Mouse (Mus musculus) hindbrain, embryonic 11.5 days (tissue): ENCODE data around the gene Adam26a. TPM values are rescaled to one million over a fixed set of nuclear protein-coding genes. Genes with fewer than 3 reads are reported as not detected.
"Not testable (repeated sequence)": the region's sequence is repeated elsewhere in the genome, so short reads cannot be mapped to it uniquely, and the experiment has no call there.

Experiments used
- ATAC-seq: fragments of 200-750 bp; cut with Nextera tagmentation; 2 replicates; pipeline ENCODE4 v1.8.0; 2017; ENCODE audit warnings: mild to moderate bottlenecking, moderate TSS enrichment, moderate library complexity; ENCODE audit not compliant: low FRiP score
- DNase-seq: peaks from one replicate; pipeline ENCODE4 v3.0.0-alpha.2; 2015; ENCODE audit warnings: low spot score
- H3K27ac ChIP-seq: fragments of 300-500 bp; sonication (generic); 2 replicates; pipeline ENCODE4 v1.5.1; 2014; ENCODE audit warnings: mild to moderate bottlenecking, low read depth, low read length
- H3K27me3 ChIP-seq: fragments of 300-500 bp; sonication (generic); 2 replicates; pipeline ENCODE4 v1.6.1; 2014; ENCODE audit warnings: mild to moderate bottlenecking, low read length, moderate library complexity, mixed read lengths; ENCODE audit not compliant: control insufficient read depth, insufficient read depth
- H3K36me3 ChIP-seq: fragments of 300-500 bp; sonication (generic); 2 replicates; pipeline ENCODE4 v1.6.1; 2014; ENCODE audit warnings: mild to moderate bottlenecking, low read length, moderate library complexity, mixed read lengths; ENCODE audit not compliant: control insufficient read depth, insufficient read depth
- H3K4me1 ChIP-seq: fragments of 300-500 bp; sonication (generic); replicated peaks from 2 replicates; pipeline ENCODE4 v1.6.1; 2014; ENCODE audit warnings: low read length, mixed read lengths; ENCODE audit not compliant: control insufficient read depth, insufficient read depth
- H3K4me2 ChIP-seq: fragments of 300-500 bp; sonication (generic); replicated peaks from 2 replicates; pipeline ENCODE4 v1.6.1; 2014; ENCODE audit warnings: mild to moderate bottlenecking, low read depth, low read length
- H3K4me3 ChIP-seq: fragments of 300-500 bp; sonication (generic); 2 replicates; pipeline ENCODE4 v1.5.1; 2014; ENCODE audit warnings: low read depth, low read length
- H3K9ac ChIP-seq: fragments of 300-500 bp; sonication (generic); 2 replicates; pipeline ENCODE4 v1.6.1; 2014; ENCODE audit warnings: low read depth, low read length
- H3K9me3 ChIP-seq: fragments of 300-500 bp; sonication (generic); 2 replicates; pipeline ENCODE4 v1.6.1; 2016; ENCODE audit warnings: low read length; ENCODE audit not compliant: control insufficient read depth
- WGBS: fragments of 180-500 bp; shearing (Covaris S2); extraction: QIAGEN DNeasy Blood & Tissue Kit; methylation state at CpG from one replicate; pipeline ENCODE4 v1.1.7; 2014; 5-methylcytosine and 5-hydroxymethylcytosine counted together
- polyA plus RNA-seq: library from polyadenylated mRNA; unstranded; fragments of >200 nt; fragmentation: Nextera tagmentation; extraction: Ambion mirVana; gene quantifications from 2 replicates; pipeline ENCODE4 v1.2.1, GENCODE M21; 2014

The Adam26a gene
- not detected in 2 replicates for polyA plus RNA-seq

- not testable (repeated sequence) for H3K27me3 ChIP-seq, H3K4me3 ChIP-seq, H3K36me3 ChIP-seq, H3K9ac ChIP-seq, H3K4me1 ChIP-seq, ATAC-seq, H3K4me2 ChIP-seq, H3K9me3 ChIP-seq, H3K27ac ChIP-seq, DNase-seq
- 92% methylated on average over 2 of the region's 2 CpGs for WGBS
Observed at GRCm38 (mm10) chr8:43576607-43577006, at the start of gene Adam26a. Gene Adam26a, minus strand, starts transcription at chr8:43576707.

GRCm38 (mm10) chr8:43616046-43616445, 39.5 kb upstream of the Adam26a start:
- Histone ChIP-seq H3K36me3 (no peaks in the 10 kb centered on the region), H3K27ac (no peak overlapping the region), H3K4me1 (no peaks in the 10 kb centered on the region), H3K27me3 (no peaks in the 10 kb centered on the region), H3K9ac (no peak overlapping the region), H3K4me2 (no peak overlapping the region), H3K4me3 (no peak overlapping the region), H3K9me3 (no peaks in the 10 kb centered on the region)
- DNase-seq (no peak), ATAC-seq (no peak)
- WGBS, result 93% methylated on average over 1 of the region's 1 CpGs

DNA sequence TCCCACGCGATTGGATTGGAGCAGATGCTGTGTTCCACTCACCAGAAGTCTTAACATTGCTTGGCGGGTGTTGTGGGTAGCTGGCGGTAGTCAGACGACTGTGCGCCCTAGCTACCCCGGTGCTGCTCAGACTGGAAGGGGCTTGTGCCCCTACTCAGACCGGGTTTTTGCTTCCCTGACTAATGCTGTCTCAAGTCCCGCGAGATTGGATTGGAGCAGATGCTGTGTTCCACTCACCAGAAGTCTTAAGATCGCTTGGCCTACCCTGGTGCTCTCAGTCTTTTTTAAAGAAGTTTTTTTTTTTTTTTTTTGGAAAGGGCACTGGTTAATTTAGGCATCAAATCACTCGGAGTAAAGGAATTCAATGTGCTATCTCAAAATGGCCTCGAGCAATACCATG, 27.1 kb upstream of the Adam26a start:
- not testable (repeated sequence) for H3K4me2 ChIP-seq, H3K4me1 ChIP-seq, H3K9me3 ChIP-seq, DNase-seq, H3K27ac ChIP-seq, H3K9ac ChIP-seq, H3K4me3 ChIP-seq, H3K27me3 ChIP-seq, ATAC-seq, H3K36me3 ChIP-seq
- 80% methylated on average over 13 of the region's 13 CpGs for WGBS

GRCm38 (mm10) chr8:43603166-43603565, 26.7 kb upstream of the Adam26a start:
- H3K4me3 ChIP-seq, H3K4me2 ChIP-seq, H3K27ac ChIP-seq, ATAC-seq, DNase-seq, H3K4me1 ChIP-seq, H3K27me3 ChIP-seq, H3K36me3 ChIP-seq, H3K9ac ChIP-seq, H3K9me3 ChIP-seq: not testable (repeated sequence)
- WGBS, result 94% methylated on average over 15 of the region's 15 CpGs

- not testable (repeated sequence) for H3K27me3 ChIP-seq, H3K36me3 ChIP-seq, H3K4me2 ChIP-seq, H3K27ac ChIP-seq, H3K4me3 ChIP-seq, H3K9me3 ChIP-seq, H3K4me1 ChIP-seq, DNase-seq, ATAC-seq, H3K9ac ChIP-seq
Observed at GRCm38 (mm10) chr8:43528006-43528405, 48.5 kb downstream of the Adam26a start, which contains the start of gene Adam26b. Gene Adam26b, minus strand, starts transcription at chr8:43528106.

Other genes with a start within 250 kb of the Adam26a start
- not detected in 2 replicates for gene Adam26b, start 48.6 kb downstream of the Adam26a start, polyA plus RNA-seq
- gene Gm5346, start 50.6 kb upstream of the Adam26a start, polyA plus RNA-seq, result not detected in 2 replicates
- not detected in 2 replicates for gene Adam34, start 133.3 kb upstream of the Adam26a start, polyA plus RNA-seq